Mouse (Mus musculus) T-helper 17 cell (primary cell): Measurements from ENCODE around the gene Hist1h1c.

Source experiments
- in situ Hi-C, 2 experiments: fragments of 300-600 bp; cut with MboI, MseI; formaldehyde crosslinking; loops; 1 replicate in 1 of 2; 2 replicates in 1 of 2; pipeline ENCODE4 v1.15.1; 2025; ENCODE audit warnings: high pct_unique_total_duplicates in 2 of 2

Gene Hist1h1c

DNA sequence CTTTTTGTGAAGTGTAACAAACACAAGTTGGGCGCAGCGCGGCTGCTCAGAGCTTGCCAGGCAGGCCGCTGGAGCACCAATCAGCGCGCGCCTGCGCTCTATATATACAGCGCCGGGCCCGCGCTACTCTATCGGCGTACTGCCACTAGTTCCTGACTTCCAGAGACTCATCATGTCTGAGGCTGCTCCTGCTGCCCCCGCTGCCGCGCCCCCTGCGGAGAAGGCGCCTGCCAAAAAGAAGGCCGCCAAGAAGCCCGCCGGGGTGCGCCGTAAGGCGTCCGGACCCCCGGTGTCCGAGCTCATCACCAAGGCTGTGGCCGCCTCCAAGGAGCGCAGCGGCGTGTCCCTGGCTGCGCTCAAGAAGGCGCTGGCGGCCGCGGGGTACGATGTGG lies at the start of gene Hist1h1c:
Gene Hist1h1c, plus strand, starts transcription at position 132 of the 392 bp plus-strand sequence.
- in situ Hi-C loops = loop anchor here in 1 of 2 experiments (5.0 kb wide), 2 partner anchors 36 to 111 kb away; no protein-coding TSS in a partner anchor

DNA sequence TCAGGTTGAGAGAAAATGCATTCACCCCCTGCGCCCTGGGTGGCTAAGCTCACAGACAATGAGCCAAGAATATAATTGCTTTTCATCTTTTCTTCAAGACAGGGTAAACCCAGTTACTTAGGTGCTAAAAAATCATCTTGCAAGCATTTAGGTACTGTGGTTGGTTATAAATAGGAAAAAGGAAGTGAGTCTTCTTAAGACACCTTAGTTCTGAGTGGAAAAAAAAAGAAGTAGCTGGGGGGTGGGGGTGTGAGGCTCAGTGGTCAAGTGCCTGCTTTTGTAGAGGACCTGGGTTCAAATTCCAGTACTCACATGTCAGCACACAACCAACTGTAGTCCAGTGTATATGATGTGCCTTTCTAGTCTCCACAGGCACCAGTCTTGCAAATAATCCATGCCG lies 49.7 kb upstream of the Hist1h1c start:
- in situ Hi-C loops = no loop called here

DNA sequence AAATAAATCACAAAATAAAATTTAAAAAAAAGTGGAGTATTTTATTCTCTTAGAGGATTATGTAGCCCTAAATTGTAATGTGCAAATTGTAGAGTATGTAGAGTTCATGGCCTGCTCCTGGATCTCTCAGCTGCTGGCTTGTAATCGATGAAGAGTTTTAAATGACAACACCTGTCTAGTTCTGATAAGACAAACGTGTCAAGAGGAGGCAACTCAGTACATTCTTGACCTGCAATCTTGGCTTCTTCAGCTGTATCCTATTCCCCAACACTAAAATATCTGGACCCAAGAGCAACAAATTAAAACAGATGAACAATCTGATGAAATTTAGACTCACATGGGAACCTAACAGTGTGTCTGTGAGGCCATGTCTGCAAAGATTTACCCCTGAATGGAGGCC lies 49.1 kb upstream of the Hist1h1c start:
- in situ Hi-C loops = no loop called here

DNA sequence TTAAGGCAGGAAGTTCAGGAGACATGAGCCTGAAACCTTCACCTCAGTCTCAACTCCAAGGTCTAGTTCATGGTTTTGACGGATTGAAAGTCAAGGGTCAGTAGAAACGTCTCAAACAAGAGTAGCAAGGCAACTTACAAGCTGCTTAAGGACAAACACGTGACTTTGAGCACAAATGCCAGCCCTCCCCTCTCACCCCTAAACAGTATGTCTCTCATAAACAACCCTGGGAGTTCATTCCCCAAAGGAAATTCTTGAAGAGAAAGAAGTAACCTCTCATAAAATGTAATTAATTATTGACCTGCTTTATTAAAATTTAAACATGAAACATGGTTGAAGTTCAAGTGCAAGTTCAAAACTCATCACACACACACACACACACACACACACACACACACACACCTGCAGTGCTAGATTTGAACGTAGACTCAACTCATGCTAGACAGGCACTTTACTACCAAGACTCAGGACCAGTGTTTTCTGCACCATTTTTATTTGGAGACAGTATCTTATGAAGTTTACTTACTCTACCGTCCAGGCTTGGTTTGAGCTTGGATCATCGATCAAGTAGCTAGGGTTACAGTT lies 44.7 kb upstream of the Hist1h1c start:
- in situ Hi-C loops = loop anchor here in 1 of 2 experiments (5.0 kb wide), 1 partner anchor 38 kb away; no protein-coding TSS in a partner anchor

DNA sequence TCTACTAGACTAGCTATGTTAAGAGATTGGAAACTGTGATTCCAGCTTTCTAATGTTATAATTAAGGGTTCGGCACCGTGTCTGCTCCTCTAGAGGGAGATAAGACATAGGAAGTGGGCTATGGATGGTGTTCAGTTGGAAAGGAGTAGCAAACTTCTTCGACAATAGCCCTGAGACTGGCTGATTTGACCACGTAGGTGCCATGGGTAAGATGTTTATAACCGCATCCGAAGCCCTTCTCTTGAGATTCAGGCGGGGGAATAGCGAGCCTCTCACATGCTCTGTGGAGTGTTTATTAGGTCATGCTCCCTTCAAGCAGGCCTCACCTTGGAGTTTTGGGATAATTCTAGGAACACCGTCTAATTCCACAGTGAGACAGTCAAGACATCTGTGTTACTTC lies 43.7 kb upstream of the Hist1h1c start:
- in situ Hi-C loops = loop anchor here in 1 of 2 experiments (5.0 kb wide), 1 partner anchor 37 kb away; no protein-coding TSS in a partner anchor

DNA sequence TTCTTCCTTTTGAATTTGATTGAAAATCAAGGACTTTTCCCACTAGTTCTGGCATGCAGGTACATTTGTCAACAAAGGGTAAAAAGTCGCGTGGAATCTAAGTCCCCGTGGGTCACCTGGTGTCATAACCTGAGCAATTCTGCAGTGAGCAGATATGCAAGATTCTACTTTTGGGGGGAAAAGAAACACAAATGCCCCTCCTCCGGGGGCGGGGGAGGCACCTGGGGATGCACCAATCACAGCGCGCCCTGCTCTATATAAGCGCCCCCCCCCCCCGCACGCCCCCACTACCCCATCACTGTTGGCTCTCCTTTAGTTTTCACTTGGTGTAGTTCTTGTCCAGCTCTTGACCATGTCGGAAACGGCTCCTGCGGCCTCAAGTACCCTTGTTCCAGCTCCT lies 43.1 kb upstream of the Hist1h1c start, which contains the start of gene Hist1h1t:
Gene Hist1h1t, plus strand, starts transcription at position 301 of the 400 bp plus-strand sequence.
- in situ Hi-C loops = no loop called here

DNA sequence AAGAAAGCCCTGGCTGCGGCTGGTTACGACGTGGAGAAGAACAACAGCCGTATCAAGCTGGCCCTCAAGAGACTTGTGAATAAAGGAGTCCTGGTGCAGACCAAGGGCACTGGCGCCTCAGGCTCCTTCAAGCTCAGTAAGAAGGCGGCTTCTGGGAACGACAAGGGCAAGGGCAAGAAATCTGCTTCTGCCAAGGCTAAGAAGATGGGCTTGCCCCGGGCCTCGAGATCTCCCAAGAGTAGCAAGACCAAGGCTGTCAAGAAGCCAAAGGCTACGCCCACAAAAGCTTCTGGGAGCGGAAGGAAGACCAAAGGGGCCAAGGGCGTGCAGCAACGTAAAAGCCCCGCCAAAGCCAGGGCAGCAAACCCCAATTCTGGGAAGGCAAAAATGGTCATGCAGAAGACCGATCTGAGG lies 42.5 kb upstream of the Hist1h1c start:
- in situ Hi-C loops = no loop called here

DNA sequence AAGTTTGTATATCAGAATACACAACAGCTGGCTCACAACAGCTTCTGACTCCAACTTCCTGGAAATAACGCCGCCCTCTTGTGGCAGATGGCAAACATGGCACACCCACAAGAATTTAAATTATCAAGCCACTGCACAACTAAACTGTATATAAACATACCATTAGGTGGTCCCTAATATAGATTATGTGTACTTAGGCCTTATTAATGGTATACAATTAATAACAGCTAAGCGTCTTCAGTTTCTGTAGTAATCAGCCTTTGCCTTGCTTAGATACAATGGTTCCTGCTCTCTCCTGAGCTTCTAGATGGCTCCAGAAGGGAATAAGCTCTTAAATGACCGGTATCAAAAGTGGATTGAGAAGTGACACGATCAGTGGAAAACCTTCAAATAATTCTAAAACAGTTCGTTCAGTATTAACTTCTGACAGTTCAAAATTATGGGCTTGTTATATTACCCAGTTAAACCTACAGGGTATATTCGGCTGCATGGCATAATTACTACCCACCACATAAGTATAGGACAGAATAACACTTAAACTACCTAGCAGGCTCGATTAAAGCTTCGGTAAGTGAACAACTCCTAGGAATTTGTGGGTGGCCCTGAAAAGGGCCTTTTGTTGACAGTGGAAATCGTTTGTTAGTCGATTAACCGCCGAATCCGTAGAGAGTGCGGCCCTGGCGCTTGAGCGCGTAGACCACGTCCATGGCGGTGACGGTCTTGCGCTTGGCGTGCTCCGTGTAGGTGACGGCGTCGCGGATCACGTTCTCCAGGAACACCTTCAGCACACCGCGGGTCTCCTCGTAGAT lies 40.9 kb upstream of the Hist1h1c start:
- in situ Hi-C loops = no loop called here

DNA sequence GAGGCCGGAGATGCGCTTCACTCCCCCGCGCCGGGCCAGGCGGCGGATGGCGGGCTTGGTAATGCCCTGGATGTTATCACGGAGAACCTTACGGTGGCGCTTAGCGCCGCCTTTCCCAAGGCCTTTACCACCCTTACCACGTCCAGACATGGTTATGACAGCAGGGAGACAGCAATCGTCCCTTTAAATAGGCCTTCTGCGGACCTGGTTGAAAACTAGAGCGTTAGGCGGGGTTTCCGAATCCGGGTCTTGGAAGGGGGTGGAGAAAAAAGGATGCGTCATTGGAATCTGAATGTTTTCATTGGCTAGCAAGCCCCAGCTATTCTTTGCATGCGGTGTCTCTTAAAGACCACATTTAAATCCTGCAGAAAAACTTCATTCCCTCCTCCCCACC lies 40.3 kb upstream of the Hist1h1c start, which contains the start of gene Hist1h4c:
Gene Hist1h4c, minus strand, starts transcription at position 155 of the 394 bp plus-strand sequence.
- in situ Hi-C loops = no loop called here

DNA sequence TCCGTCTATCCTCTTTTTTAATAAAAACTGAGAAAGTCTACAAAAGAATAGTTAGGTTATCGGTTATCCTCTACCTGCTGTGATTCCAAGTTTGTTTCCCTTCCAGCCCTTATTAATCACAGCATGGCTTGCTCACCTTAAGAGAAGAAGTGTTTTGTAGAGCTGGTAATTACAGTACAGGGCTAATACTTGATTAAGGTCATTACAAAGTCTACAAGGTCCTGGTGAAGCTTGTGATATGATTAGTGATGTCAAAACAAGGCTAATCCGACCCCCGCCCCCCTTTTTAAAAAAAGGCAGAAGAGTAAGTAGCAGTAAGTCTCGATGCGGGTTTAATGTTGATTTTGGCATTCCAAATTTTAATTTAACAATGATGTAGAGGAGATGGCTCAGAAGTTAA lies 39.6 kb upstream of the Hist1h1c start:
- in situ Hi-C loops = no loop called here

DNA sequence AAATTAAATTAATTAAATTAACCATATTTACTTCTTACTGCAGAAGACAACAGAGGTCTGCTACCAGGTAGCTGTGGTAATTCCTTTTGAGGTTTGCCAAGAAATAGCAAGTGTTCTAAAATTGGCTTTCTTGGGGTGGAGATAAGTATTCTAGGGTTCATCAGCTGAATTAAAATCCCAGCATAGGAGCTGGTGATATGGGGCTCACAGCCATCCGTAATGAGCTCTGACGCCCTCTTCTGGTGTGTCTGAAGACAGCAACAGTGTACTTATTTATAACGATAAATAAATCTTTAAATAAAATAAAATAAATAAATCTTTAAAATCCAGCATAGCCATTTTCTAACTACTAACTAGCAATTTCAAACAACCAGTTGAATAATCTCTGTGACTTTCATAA lies 38.8 kb upstream of the Hist1h1c start:
- in situ Hi-C loops = loop anchor here in 1 of 2 experiments (5.0 kb wide), 1 partner anchor 38 kb away; the partner anchor contains the start of gene Hist1h1c

DNA sequence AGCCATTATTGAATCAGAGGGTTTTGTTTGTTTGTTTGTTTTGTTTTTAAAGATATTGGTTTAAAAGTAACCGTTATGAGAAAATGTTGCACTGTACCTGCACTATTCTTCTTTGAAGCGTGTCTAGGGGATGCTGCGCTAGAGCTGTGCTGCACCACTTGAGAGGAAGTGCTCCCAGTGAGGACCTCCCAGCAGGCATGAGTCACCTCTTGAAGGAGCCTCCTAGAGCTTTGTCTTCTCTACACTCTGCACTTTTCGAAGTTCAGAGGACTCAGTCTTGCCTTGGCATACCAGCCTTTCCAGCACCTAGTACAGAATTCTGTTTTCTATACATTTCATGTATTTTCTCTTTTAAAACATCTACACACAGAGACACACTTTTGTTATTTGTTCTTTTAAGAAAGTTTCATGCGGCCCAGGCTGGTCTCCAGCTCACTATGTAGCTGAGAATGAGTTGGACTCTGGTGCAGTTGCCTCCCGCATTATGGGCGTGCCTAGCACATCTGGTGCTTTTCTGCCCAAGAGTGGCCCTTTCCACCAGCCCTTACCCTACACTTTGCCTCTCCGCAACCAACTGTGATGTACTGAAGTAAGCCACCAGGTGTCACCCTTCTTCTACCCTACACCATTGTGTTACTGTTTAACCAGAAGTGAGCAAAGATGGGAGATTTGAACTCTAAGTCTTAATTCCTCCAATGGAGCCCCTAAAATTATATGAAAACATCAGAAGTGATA lies 37.7 kb upstream of the Hist1h1c start:
- in situ Hi-C loops = loop anchor here in 1 of 2 experiments (5.0 kb wide), 1 partner anchor 36 kb away; the partner anchor contains the start of gene Hist1h1c

DNA sequence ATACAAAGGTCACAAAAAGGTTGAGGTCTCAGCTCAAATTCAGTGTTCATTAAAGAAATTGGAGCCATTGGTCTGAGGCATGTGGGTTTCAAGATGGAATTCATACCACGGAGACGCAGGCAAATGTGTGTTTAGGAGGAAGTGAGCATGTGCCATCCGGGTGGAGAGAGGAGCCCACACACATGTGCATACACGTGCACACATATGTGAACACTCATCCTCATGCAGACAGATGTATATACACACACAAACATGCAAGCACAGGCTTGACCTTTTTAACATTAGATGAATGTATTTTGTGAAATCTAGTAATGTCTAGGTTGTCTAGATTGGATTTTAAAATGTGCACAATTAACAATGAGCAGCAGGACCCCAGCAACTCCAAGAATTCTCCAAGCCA lies 36.4 kb upstream of the Hist1h1c start:
- in situ Hi-C loops = loop anchor here in 1 of 2 experiments (5.0 kb wide), 1 partner anchor 35 kb away; the partner anchor contains the start of gene Hist1h1c

DNA sequence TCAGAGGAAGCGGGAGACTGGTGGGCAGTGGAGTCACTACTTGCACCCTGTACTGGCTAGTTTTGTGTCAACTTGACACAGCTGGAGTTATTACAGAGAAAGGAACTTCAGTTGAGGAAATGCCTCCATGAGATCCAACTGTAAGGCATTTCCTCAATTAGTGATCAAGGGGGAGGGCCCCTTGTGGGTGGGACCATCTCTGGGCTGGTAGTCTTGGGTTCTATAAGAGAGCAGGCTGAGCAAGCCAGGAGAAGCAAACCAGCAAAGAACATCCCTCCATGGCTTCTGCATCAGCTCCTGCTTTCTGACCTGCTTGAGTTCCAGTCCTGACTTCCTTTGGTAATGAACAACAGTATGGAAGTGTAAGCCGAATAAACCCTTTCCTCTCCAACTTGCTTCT lies 35.8 kb upstream of the Hist1h1c start:
- in situ Hi-C loops = loop anchor here in 1 of 2 experiments (5.0 kb wide), 1 partner anchor 34 kb away; the partner anchor contains the start of gene Hist1h1c

DNA sequence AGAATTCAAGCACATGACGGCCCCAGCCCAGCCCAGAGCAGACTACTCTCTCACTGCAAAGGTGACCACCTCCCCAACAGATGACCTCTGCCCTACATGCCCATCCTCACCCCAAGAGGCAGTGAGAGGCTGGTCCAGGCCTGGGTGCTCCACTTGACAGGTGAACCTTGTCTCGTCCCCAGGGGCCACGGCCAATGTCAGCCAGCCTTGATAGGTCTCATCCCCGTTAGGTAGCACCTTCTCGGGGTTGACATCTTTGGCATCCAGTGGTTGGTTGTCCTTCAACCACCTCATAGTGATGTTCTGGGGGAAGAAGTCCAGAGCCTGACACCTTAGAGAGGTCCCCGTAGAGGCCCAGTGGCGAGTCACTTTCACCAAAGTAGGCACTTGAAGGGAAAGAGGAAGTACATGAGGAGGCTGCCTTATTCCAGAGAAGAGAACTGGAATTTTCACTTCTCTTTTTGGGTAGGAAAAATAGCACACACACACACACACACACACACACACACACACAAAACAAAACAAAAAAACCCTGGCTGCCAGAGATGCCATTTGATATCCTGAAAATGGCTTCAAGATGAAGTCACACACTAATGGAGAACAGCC lies 32.8 kb upstream of the Hist1h1c start:
- in situ Hi-C loops = no loop called here

DNA sequence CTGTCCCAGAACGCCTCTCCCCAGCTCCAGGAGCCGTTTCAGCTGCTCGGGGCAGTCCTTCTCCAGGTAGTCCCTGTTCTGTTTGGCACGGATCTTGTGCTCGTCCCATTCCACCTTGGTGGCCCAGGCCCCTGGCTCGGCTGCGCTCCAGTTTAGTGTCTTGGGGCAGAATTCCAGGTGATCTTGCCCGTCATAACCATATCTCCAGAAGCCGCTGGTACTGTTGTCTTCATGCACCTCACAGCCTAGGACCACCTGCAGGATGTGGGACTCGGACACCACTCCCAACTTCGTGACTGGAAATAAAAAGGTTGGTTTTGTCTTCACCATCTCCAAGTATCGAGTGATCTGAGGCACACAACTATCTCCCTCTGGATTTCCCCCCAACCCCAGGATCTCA lies 31.8 kb upstream of the Hist1h1c start:
- in situ Hi-C loops = no loop called here

DNA sequence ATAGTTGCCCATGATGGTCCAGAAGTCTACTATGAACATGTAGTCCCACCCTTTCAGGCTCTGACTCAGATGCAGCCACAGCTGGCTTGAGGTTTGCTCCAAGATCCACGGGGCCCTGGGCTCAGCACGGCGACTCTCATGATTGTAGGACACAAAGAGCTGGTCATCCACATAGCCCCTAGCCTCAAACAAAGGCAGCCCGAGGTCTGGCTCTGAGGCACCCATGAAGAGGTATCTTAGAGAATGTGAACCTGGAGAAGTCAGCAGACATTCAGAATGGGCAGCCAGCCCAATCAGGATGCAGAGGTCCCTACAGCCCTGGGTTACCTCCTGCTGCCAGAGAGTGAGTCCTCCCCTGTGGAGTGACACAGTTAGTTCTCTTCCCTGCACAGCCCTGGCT lies 30.6 kb upstream of the Hist1h1c start:
- in situ Hi-C loops = no loop called here

DNA sequence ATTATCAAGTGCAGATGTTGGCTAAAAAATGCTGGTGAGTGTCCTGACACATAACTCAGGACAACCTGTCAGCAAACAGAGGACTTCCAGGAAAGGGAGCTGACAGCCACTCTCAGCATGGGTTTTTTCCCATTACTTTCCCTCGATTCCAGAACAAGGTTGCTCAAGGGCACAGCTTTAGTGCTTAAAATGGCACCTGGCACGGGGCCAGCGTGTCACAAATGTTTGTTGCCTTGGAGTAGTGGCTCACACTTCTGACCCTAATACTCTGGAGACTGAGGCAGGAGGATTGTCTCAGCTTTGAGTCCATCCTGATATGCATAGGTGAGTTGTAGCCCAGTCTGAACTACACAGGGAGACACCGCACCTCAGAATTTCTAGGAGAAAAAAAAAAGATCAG lies 30.0 kb upstream of the Hist1h1c start:
- in situ Hi-C loops = no loop called here

DNA sequence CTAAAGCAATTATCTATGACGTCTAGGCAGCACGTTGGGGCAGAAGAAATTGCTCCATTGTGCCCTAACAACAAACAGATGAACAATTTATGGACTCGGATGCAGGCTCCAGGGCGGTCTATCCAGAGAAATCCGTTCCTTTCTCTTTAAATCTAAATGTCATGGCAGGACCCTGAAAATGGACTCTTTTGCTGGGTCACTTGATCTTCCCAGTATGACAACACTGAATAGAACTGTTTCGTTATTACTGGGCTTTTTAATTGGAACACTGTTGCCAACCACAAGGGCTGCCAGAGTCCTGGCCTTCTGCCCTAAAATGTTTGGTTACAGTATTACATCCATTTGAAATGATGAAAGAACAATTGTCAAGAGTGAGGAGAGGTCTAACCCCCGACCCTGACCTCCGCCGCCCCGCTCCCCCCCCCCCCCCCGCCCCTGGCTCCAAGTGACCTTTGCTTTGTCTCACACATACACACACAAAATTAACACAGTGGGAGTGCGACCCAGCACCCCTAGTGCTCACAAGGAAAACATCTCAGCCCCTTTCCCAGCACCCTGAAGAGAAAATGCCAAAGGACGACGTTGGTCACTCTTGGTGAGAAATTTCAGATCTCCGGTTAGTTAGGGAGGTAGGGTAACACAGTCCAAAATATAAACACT lies 28.8 kb upstream of the Hist1h1c start:
- in situ Hi-C loops = no loop called here

DNA sequence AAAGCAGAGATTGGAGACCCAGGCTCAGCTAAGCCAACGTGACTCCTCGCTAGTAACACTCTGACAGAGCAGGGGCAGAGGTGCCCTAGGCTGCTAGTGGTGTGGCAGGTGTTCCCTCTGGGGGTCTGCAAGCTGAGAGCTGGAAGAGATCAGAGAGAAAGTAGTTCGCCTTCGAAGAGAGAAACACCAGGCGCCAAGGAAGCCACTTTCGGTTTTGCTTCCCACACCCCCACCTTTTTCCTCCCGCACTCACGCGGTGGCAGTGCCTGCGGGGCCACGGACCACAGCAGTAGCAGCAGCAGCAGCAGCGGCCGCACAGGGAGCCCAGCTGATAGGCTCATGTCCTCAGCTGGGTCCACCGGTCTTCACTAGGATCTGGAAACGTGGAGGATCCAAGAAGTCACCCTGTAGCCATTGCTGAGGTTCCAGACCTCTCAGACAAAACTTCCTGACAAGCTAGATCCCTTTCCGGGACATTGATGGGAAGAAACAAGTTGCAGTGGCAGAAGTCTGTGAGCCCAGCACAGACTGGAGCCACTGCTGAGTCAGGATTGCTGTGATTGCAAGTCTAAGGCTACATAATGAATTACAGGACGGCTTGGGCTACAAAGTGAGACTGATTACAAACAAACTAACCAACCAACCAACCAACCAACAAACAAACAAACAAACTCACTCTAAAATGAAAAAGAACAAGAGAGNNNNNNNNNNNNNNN lies 28.1 kb upstream of the Hist1h1c start, which contains the start of gene Hfe:
Gene Hfe, minus strand, starts transcription at position 481 of the 716 bp plus-strand sequence.
- in situ Hi-C loops = no loop called here
